Mouse (Mus musculus): ENCODE results near the gene Lrrfip1.

Lrrfip1 gene

GRCm38 (mm10) chr1:91057311-91058245 is 59.0 kb downstream of the Lrrfip1 start:
- peak; percentile 30 for DNase-seq

GRCm38 (mm10) chr1:91058251-91058650 is 59.7 kb downstream of the Lrrfip1 start:
- DNase-seq: no peak

GRCm38 (mm10) chr1:91059792-91060604 is 61.5 kb downstream of the Lrrfip1 start:
- no peak for DNase-seq

DNA sequence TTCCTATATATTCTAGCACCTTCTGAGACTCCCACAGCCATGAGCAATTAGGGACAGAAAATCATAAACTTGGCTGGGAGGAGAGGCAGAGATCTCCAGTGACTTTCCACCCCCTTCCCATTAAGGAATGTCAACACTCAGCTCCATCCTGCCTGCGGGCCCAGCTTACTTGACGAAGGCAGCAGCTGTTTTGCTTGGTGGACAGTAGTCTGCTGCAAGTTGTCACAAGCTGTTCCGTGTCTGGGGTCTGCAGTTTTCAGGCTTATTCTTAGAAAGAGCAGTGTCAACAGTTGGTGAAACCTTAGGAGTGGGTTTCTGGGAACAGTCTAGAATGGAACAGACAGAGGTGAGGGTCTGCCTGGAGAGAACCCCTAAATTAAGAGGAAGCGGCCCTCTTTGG is 62.6 kb downstream of the Lrrfip1 start:
- DNase-seq: no peak

DNA sequence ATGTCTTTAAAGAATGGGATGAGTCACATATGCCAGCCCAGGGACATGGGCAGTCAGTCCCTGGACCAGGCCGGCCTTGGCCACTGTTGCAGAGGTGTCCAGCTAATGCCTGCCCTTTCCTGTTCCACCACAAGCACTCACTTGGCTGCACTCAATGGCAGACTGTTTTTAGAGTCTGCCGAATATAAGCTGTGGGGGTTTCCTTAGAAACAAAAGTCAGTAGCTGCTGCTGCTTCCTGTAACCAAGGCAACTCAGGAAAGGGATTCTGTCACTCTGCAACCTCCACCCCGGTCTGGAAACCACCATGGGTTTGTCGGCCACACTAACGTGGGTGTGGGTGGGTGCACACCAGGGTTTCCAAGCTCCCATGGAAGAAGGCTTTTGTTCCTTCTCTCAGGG is 63.8 kb downstream of the Lrrfip1 start:
- no peak for DNase-seq

- no peak for DNase-seq
Observed at GRCm38 (mm10) chr1:91064053-91064452, 65.5 kb downstream of the Lrrfip1 start.

- no peak for DNase-seq
Observed at GRCm38 (mm10) chr1:91064903-91065525, 66.5 kb downstream of the Lrrfip1 start.

DNA sequence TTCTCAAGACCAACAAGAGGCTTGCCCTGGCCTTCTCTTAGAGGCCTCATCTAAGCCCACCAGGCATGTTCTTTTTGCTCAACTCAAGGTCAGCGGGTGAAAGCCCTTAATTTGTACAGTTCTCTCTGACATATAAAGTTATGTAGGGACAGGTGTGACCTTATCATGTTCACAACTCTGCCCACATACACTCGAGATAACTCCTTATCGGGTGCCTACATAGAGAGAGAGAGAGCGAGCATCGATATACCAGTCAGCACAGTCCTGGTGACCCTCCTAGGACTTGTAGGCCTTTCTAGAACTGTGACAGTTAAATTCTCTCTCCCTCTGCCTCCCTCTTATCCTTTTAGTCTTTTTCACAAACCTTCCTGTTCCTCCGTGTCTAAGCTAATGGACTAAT is 67.5 kb downstream of the Lrrfip1 start:
- no peak for DNase-seq

DNA sequence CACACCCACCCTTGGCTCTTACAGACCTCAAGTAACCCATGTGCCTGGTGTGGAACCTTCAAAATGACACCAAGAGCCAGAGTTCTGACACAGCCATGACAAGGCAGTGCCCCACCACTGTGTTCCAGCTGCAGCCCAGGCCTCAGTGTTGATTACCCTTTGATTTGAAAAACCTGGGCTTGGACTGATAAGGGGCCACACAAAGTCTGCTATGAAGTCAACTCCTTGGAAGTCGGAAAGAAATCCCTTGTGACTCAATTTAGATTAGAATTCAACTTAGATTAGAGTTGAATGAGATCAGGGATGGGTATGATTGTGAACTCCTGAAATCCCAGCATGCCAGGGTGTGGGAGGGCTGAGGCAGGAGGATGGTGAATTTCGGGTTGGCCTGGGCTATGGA is 68.1 kb downstream of the Lrrfip1 start:
- DNase-seq: no peak

- DNase-seq: no peak
Observed at GRCm38 (mm10) chr1:91067716-91068115, 69.2 kb downstream of the Lrrfip1 start.

GRCm38 (mm10) chr1:91069575-91069974 is 71.0 kb downstream of the Lrrfip1 start:
- no peak for DNase-seq

DNA sequence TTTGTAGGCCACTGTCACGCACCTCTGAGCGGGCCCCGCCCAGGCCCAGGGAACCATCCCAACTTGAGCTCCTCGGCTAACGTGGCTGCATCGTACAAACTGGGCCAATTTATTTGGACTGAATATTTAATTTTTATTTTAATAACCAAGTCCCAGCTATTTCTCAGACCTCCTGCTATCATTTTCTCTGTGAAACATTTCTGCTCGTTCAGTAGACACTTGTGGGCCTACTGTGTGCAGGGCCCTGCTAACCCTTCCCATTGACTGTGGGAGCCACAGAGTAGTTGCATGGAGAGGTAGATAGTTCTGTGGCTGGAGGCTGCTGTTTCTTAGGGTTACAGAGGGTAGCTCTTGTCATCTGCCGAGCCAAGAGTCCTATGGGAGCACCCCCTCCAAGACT is 72.0 kb downstream of the Lrrfip1 start:
- no peak for DNase-seq

DNA sequence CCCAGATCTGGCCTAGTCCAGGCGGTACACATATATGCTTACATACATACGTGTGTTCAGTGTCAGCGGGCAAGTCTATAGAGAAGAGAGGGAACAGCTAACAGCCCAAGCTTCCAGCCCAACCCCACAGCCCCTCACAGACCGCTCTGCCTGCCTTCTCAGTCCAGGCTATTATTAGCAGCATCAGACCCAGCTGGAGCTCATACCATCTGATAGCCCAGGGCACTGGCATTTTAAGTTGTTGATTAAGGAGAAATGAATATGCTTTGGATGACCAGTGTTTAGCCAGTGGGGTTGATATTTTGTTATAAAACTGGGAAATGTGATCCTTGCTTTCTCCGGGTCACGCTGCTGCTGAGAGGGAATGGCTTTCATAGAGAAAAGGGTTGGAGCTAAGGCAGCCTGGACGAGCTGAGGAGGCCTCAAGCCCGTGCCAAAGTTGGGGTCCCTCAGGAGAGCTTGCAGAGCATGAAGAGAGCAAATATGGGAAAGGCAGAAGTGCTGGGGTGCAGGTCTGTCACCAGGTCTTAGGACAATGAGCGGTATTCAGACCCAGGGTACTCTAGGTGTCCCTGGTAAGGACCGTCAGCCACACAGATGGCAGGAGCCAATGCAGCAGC is 73.2 kb downstream of the Lrrfip1 start:
- no peak for DNase-seq

GRCm38 (mm10) chr1:91076946-91077345 is 78.4 kb downstream of the Lrrfip1 start:
- no peak for DNase-seq

DNA sequence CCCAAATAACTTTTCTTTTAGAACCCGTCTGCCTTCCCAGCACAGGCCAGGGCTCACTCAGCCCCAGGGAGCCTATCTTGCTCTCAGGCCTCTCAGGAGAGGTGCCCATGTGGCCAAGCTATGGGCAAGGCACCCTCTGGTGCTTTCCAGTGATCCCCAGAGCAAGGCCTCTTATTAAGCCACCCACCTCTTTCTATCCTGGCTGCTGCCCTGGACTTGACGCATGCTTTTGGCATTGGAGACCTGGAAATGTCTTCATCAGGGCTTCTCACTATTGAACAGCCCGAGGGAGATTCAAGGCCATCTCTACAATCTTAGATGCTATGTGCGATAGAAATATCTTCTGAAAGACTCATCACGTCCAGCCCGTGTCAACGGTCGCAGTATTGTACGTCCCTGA is 78.9 kb downstream of the Lrrfip1 start:
- DNase-seq: no peak

GRCm38 (mm10) chr1:91077980-91078379 is 79.4 kb downstream of the Lrrfip1 start:
- no peak for DNase-seq

DNA sequence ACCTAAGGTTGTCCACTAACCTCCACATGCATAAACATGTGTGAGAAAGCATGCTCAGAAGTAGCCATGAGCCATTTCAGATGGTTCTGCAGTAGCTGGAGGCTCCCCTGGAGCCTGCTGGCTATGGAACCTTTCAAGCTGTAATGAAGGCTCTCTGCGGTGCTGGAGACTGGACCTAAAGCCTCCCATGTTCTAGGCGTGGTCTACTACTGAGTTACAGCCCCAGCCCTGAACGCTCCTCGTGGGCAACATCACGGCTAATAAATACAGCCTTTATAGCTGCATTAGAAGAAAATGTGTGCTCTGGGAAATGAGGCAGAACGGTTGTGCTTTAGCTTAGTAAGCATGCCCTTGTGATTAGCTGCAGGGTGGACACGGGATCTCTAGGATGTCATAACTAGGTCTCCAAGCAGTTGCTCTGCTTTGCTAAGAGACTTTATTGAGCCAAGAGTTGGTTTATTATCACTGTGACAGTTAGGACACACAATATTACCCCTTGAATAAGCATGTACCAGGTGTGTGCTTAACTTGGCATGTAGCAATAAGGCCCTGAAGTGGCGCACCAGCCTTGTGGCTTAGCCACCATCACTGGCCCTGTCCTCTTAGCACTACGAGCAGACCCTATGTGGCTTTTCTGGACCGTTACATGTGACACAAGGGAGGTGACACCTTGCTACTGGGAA is 81.3 kb downstream of the Lrrfip1 start:
- no peak for DNase-seq

DNA sequence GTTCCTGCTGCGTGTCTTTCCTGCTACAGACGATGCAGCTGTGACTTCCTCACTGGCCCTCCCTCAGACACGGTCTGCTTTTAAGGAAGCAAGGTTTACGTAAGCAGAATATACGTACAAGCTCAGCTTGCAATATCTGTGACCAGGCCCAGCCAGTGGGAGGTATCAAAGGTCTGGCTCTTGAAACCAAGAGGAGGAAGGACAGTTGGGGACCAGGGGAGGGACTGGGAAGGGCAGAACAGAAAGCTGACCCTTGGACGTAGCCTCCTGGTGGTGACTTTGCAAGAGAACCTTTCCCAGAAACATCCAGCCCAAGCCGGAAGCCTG is 81.8 kb downstream of the Lrrfip1 start:
- DNase-seq: peak; percentile 36

- DNase-seq: no peak
Observed at GRCm38 (mm10) chr1:91084374-91084773, 85.8 kb downstream of the Lrrfip1 start.

DNA sequence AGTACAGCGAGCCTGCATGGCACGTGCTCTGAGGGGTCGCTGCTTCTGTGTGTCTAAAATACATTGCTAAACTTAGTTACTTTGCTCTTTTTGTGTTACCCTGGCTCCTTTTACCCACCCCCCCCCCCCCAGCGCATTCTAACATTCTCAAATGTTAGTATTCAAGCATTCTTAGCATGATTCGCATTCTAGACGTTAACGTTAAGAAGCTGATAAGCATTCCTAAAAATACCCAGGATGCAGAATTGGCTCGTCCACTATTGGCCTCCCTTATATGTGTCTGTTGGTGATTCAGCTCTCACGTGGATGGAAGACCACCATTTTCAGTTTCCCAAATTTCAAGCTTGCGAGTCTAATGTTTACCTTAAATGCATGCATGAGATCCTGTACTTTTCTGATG is 86.5 kb downstream of the Lrrfip1 start:
- no peak for DNase-seq

- DNase-seq: no peak
Observed at GRCm38 (mm10) chr1:91085686-91086085, 87.1 kb downstream of the Lrrfip1 start.

DNA sequence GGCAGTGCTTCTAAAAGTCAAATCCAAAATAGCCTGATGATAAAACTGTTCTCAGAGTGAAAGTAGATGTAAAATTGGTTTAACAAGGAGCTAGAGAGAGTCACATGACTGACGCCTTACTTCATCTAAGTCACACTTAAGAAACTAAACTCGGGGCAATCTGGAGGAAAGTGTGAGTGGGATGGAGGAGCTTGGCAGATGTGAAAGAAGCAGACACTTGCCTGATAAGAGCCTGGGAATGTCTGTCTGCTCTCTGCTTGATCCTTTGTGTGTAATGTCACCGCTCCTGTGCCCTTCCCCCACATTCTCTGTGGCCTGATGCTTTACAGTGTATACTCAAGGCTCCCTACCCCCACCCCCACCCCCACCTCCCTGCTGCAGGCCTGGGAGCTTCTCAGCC is 87.8 kb downstream of the Lrrfip1 start:
- DNase-seq: no peak

GRCm38 (mm10) chr1:91086748-91087147 is 88.2 kb downstream of the Lrrfip1 start:
- DNase-seq: no peak

All from liver (tissue).